Comparison of ENCODE assay signal across 17 mouse cellular contexts in genomic region chr9:8823719-8824371, GRCm38 (mm10).
"Had no signal": no experiment of that assay in that cellular context is flagged by ENCODE, and none has a peak within 500 bp of the region (broad histone marks: within the 10 kb centered on the region; RNA-seq: fewer than 3 reads in every experiment).

No protein-coding gene starts in this region.

- H3K4me3 ChIP-seq: limb, embryonic 12.5 days; midbrain, embryonic 13.5 days; myocyte; neural tube, embryonic 15.5 days; stomach, embryonic 15.5 days had no signal

- H3K9ac ChIP-seq: limb, embryonic 12.5 days; lung, embryonic 14.5 days; midbrain, embryonic 13.5 days; neural tube, embryonic 15.5 days; stomach, embryonic 15.5 days had no signal

- H3K27ac ChIP-seq: kidney, postnatal 0 days; limb, embryonic 12.5 days; macrophage; midbrain, embryonic 13.5 days; neural tube, embryonic 15.5 days; stomach, embryonic 15.5 days had no signal

- H3K36me3 ChIP-seq: limb, embryonic 12.5 days; midbrain, embryonic 13.5 days; neural tube, embryonic 15.5 days; stomach, embryonic 15.5 days had no signal

- H3K4me2 ChIP-seq: limb, embryonic 12.5 days; lung, embryonic 14.5 days; midbrain, embryonic 13.5 days; neural tube, embryonic 15.5 days; stomach, embryonic 15.5 days had no signal

- H3K9me3 ChIP-seq: limb, embryonic 12.5 days; midbrain, embryonic 13.5 days; neural tube, embryonic 15.5 days; stomach, embryonic 15.5 days had no signal

- DNase-seq: kidney, adult 8-10 months; kidney, postnatal 36 days; lung, embryonic 14.5 days; lung, postnatal 10 days; right cerebral cortex, adult 18-20 months; thymus, adult 2 months; thymus, postnatal 25 days had no signal

- H3K4me1 ChIP-seq: limb, embryonic 12.5 days; midbrain, embryonic 13.5 days; neural tube, embryonic 15.5 days; stomach, embryonic 15.5 days had no signal

- H3K27me3 ChIP-seq: limb, embryonic 12.5 days; midbrain, embryonic 13.5 days; neural tube, embryonic 15.5 days; stomach, embryonic 15.5 days had no signal

- ATAC-seq: hindbrain, embryonic 16.5 days; inflammation-experienced regulatory T-cells, adult 6 months; intestine, postnatal 0 days; midbrain, embryonic 13.5 days had no signal
